Mouse (Mus musculus): ENCODE results near the gene Dnmt3b. TPM values are rescaled to one million over a fixed set of nuclear protein-coding genes. Genes with fewer than 3 reads are reported as not detected.

Gene Dnmt3b
- 5.0 and 5.4 TPM in 2 replicates for polyA plus RNA-seq (2015; fragmentation: Nextera tagmentation; extraction: Ambion mirVana)

DNA sequence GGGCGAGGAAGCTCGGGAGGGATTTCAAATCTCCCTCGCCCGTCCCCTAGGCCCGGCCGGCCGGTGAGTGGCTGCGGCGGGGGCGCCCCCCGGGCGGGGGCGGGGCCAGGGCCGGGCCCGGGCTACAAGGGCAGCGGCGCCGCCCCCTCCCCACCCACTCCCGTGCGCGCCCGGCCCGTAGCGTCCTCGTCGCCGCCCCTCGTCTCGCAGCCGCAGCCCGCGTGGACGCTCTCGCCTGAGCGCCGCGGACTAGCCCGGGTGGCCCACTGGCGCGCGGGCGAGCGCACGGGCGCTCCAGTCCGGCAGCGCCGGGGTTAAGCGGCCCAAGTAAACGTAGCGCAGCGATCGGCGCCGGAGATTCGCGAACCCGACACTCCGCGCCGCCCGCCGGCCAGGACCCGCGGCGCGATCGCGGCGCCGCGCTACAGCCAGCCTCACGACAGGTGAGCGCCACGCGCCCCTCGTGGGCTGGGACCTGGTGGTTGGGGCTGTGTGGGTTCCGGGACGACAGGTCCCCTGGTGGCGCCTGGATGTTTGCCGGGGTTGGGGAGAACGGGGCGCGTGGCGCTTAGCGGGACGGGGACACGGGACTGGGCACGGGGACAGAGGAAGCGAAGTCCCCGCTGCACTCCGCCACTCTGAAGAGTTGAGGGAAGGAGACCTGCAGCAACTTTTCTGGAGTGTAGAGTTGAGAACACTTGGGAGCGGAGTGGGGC is at the start of gene Dnmt3b:
TSS of gene Dnmt3b (plus strand) at position 153 of the 716 bp plus-strand sequence.
- peak within 1 kb of the TSS; percentile 79 for H3K4me2 ChIP-seq (replicated peaks)
- peaks cover 12% of the 10 kb centered on the region for H3K27me3 ChIP-seq
- under 1% methylated on average over 87 of the region's 93 CpGs for WGBS
- no peaks in the 10 kb centered on the region for H3K36me3 ChIP-seq
- H3K9ac ChIP-seq (replicated peaks), result peak within 1 kb of the TSS; percentile 84
- ATAC-seq, result peak; percentile 91
- peaks cover 26% of the 10 kb centered on the region for H3K4me1 ChIP-seq (replicated peaks)
- H3K4me3 ChIP-seq (replicated peaks), result peak within 1 kb of the TSS; percentile 73
- no peaks in the 10 kb centered on the region for H3K9me3 ChIP-seq
- H3K27ac ChIP-seq, result no peak within 1 kb of the TSS

DNA sequence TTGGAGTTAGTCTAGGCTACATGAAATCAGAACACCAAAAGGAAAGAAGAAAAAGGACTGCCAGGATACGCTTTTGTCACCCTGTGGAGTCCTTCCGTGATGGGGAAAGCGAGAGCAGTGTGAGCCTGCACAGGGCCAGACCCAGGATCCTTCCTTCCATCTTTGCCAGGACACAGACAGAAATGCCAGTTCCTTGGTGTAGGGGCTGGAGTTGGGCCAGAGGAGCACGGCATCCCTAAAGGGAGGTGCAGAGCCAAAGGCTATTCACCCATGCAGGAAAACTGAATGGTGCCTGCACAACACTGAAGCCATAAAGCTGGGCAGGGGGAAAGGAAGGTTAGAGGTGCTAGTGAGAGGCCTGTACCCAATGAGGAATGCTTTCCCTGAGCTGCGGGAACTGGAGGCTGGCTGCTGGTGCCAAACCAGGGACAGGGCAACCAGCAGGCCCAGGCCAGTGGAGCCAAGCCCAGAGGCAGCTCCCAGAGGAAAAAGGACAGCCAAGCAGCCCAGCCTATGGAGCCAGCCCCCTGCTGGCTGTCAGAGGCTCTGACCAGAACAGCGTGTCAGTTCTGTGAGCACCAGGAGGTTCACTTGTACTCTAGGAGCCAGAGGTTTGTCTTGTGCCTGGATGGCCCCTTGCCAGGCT is 49.1 kb upstream of the Dnmt3b start:
- Histone ChIP-seq H3K9ac (replicated peaks) (no peak overlapping the region), H3K9me3 (no peaks in the 10 kb centered on the region)
- 58% methylated on average over 6 of the region's 6 CpGs for WGBS

GRCm38 (mm10) chr2:153600667-153601648 is 48.3 kb upstream of the Dnmt3b start:
- Histone ChIP-seq H3K27me3 (no peaks in the 10 kb centered on the region), H3K9me3 (no peaks in the 10 kb centered on the region), H3K4me3 (replicated peaks) (no peak overlapping the region), H3K4me2 (replicated peaks) (0 out of 2 replicates have a peak overlapping the region, but pooled peaks have one; percentile 2), H3K36me3 (no peaks in the 10 kb centered on the region), H3K4me1 (replicated peaks) (peaks cover 16% of the 10 kb centered on the region), H3K27ac (peak overlapping the region; percentile 54), H3K9ac (replicated peaks) (no peak overlapping the region)
- 30% methylated on average over 16 of the region's 16 CpGs for WGBS
- peak; percentile 58 for ATAC-seq

More for the DNA sequence above, 49.1 kb upstream of the Dnmt3b start:
- Histone ChIP-seq H3K4me1 (replicated peaks) (peaks cover 16% of the 10 kb centered on the region), H3K36me3 (no peaks in the 10 kb centered on the region), H3K4me2 (replicated peaks) (no peak overlapping the region), H3K4me3 (replicated peaks) (no peak overlapping the region), H3K27me3 (no peaks in the 10 kb centered on the region), H3K27ac (peak overlapping the region; percentile 42; the same call in 1 of the 2 replicates)
- peak; percentile 72 for ATAC-seq

- no peak for ATAC-seq
- WGBS, result 27% methylated on average over 4 of the region's 4 CpGs
- peaks cover 16% of the 10 kb centered on the region for H3K4me1 ChIP-seq (replicated peaks)
- H3K4me3 ChIP-seq (replicated peaks), result no peak overlapping the region
- no peaks in the 10 kb centered on the region for H3K36me3 ChIP-seq
- H3K9me3 ChIP-seq, result no peaks in the 10 kb centered on the region
- no peak overlapping the region for H3K27ac ChIP-seq
- no peak overlapping the region for H3K4me2 ChIP-seq (replicated peaks)
- H3K9ac ChIP-seq (replicated peaks), result no peak overlapping the region
- no peaks in the 10 kb centered on the region for H3K27me3 ChIP-seq
Measured at GRCm38 (mm10) chr2:153603724-153604123, 45.5 kb upstream of the Dnmt3b start.

DNA sequence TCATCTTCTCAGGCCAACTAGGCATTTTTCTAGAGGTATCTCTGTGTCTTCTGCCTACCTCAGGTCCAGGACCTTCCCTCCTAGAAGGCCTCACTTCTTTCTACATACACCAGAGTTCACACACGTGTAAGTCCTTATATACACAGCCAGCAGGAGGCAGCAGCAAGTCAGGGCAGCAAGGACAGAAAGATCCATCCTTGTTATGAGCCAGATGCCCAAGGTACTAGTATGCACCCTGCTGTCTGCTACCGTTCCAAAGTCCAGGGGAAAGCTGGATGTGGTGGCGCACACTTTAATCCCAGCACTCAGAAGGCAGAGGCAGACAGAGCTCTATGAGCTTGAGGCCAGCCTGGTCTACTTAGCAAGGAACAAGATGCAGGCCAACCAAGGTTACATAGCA is 42.8 kb upstream of the Dnmt3b start:
- WGBS, result 77% methylated on average over 3 of the region's 3 CpGs
- peaks cover 28% of the 10 kb centered on the region for H3K4me1 ChIP-seq (replicated peaks)
- H3K27me3 ChIP-seq, result no peaks in the 10 kb centered on the region
- no peaks in the 10 kb centered on the region for H3K9me3 ChIP-seq
- H3K27ac ChIP-seq, result no peak overlapping the region
- no peak overlapping the region for H3K4me3 ChIP-seq (replicated peaks)
- no peak overlapping the region for H3K9ac ChIP-seq (replicated peaks)
- no peak for ATAC-seq
- no peak overlapping the region for H3K4me2 ChIP-seq (replicated peaks)
- H3K36me3 ChIP-seq, result no peaks in the 10 kb centered on the region

DNA sequence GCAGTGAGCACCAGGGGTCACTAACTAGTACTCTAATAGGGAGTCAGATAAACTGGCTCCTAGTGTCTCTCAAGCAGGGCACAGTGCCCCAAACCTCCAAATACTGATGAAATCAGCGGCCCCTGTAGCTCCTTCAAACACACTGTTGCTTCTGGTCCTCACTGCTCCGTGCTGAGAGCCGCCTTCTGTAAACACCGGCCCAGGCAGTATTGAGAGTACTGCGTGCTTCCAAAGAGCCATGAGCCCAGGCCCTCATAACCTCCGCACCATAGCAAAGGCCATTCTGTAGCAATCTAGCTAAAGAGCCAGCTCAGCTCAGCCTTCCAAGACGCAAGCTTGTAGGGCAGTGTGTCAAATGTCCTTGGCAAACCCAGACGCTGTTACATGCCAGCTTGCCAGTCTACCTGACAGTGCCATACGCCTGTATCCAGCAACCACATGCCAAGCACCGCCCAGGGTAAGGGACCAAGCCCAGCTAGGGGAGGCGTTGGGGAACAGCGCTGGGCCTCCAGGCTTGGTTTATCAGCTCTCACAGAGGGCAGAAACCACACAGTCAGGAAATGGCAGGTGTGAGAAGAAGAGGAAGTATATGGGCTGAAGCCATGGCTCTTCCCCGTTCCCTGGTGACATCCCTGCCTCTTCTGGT is 41.3 kb upstream of the Dnmt3b start:
- WGBS, result 87% methylated on average over 13 of the region's 13 CpGs
- H3K4me1 ChIP-seq (replicated peaks), result peaks cover 31% of the 10 kb centered on the region
- no peak overlapping the region for H3K4me2 ChIP-seq (replicated peaks)
- H3K9me3 ChIP-seq, result no peaks in the 10 kb centered on the region
- no peak overlapping the region for H3K4me3 ChIP-seq (replicated peaks)
- no peak overlapping the region for H3K9ac ChIP-seq (replicated peaks)
- no peak for ATAC-seq
- no peaks in the 10 kb centered on the region for H3K36me3 ChIP-seq
- no peaks in the 10 kb centered on the region for H3K27me3 ChIP-seq
- H3K27ac ChIP-seq, result no peak overlapping the region

GRCm38 (mm10) chr2:153609058-153609457 is 40.2 kb upstream of the Dnmt3b start:
- H3K36me3 ChIP-seq, result no peaks in the 10 kb centered on the region
- peaks cover 34% of the 10 kb centered on the region for H3K4me1 ChIP-seq (replicated peaks)
- no peaks in the 10 kb centered on the region for H3K27me3 ChIP-seq
- no peaks in the 10 kb centered on the region for H3K9me3 ChIP-seq
- H3K9ac ChIP-seq (replicated peaks), result no peak overlapping the region
- WGBS, result 53% methylated on average over 8 of the region's 8 CpGs
- ATAC-seq, result no peak
- no peak overlapping the region for H3K4me3 ChIP-seq (replicated peaks)
- H3K4me2 ChIP-seq (replicated peaks), result no peak overlapping the region
- no peak overlapping the region for H3K27ac ChIP-seq

- no peaks in the 10 kb centered on the region for H3K9me3 ChIP-seq
- no peak overlapping the region for H3K4me3 ChIP-seq (replicated peaks)
- no peaks in the 10 kb centered on the region for H3K27me3 ChIP-seq
- no peak overlapping the region for H3K9ac ChIP-seq (replicated peaks)
- ATAC-seq, result peak; percentile 74
- H3K27ac ChIP-seq, result peak overlapping the region; percentile 12; the same call in 1 of the 2 replicates
- H3K36me3 ChIP-seq, result no peaks in the 10 kb centered on the region
- H3K4me1 ChIP-seq (replicated peaks), result peaks cover 34% of the 10 kb centered on the region
- 8% methylated on average over 9 of the region's 9 CpGs for WGBS
- H3K4me2 ChIP-seq (replicated peaks), result no peak overlapping the region
Measured at GRCm38 (mm10) chr2:153609548-153609947, 39.7 kb upstream of the Dnmt3b start.

- Histone ChIP-seq H3K4me1 (replicated peaks) (peaks cover 34% of the 10 kb centered on the region), H3K4me3 (replicated peaks) (no peak overlapping the region), H3K4me2 (replicated peaks) (no peak overlapping the region), H3K27me3 (no peaks in the 10 kb centered on the region), H3K36me3 (peaks cover 6% of the 10 kb centered on the region; the same call in 1 of the 2 replicates), H3K9me3 (no peaks in the 10 kb centered on the region), H3K9ac (replicated peaks) (peak overlapping the region; percentile 36; the same call in 1 of the 2 replicates), H3K27ac (peak overlapping the region; percentile 84)
- WGBS, result 11% methylated on average over 14 of the region's 14 CpGs
- ATAC-seq, result peak; percentile 59
Measured at GRCm38 (mm10) chr2:153610426-153611240, 38.6 kb upstream of the Dnmt3b start.

- H3K27ac ChIP-seq, result peak overlapping the region; percentile 84
- no peaks in the 10 kb centered on the region for H3K27me3 ChIP-seq
- H3K9ac ChIP-seq (replicated peaks), result peak overlapping the region; percentile 36; the same call in 1 of the 2 replicates
- 65% methylated on average over 7 of the region's 7 CpGs for WGBS
- H3K4me1 ChIP-seq (replicated peaks), result peaks cover 34% of the 10 kb centered on the region
- H3K4me2 ChIP-seq (replicated peaks), result no peak overlapping the region
- no peaks in the 10 kb centered on the region for H3K9me3 ChIP-seq
- H3K4me3 ChIP-seq (replicated peaks), result no peak overlapping the region
- ATAC-seq, result peak; percentile 2; the same call in 1 of the 2 replicates
- peaks cover 6% of the 10 kb centered on the region; the same call in 1 of the 2 replicates for H3K36me3 ChIP-seq
Measured at GRCm38 (mm10) chr2:153611241-153611630, 38.0 kb upstream of the Dnmt3b start.
